Mouse (Mus musculus) forebrain, postnatal 0 days (tissue): ENCODE results near the gene Tnfrsf14. TPM values are rescaled to one million over a fixed set of nuclear protein-coding genes. Genes with fewer than 3 reads are reported as not detected.

Source experiments
- ATAC-seq: fragments of 200-750 bp; cut with Nextera tagmentation; 2 replicates; pipeline ENCODE4 v1.8.0; 2017; ENCODE audit warnings: mild to moderate bottlenecking, moderate library complexity
- DNase-seq: peaks from one replicate; pipeline ENCODE4 v3.0.0-alpha.2; 2015
- H3K27ac ChIP-seq: fragments of 300-500 bp; sonication (generic); 2 replicates; pipeline ENCODE4 v1.5.1; 2014; ENCODE audit warnings: low read depth, mild to moderate bottlenecking, antibody characterized with exemption, low read length, moderate library complexity, mixed read lengths
- H3K27me3 ChIP-seq: fragments of 300-500 bp; sonication (generic); 2 replicates; pipeline ENCODE4 v1.6.1; 2014; ENCODE audit warnings: mild to moderate bottlenecking, low read length, mixed read lengths; ENCODE audit not compliant: insufficient read depth
- H3K36me3 ChIP-seq: fragments of 300-500 bp; sonication (generic); 2 replicates; pipeline ENCODE4 v1.6.1; 2014; ENCODE audit warnings: mild to moderate bottlenecking, moderate library complexity; ENCODE audit not compliant: insufficient read depth
- H3K4me1 ChIP-seq: fragments of 300-500 bp; sonication (generic); 2 replicates; pipeline ENCODE4 v1.6.1; 2014; ENCODE audit warnings: antibody characterized with exemption; ENCODE audit not compliant: insufficient read depth
- H3K4me2 ChIP-seq: fragments of 300-500 bp; sonication (generic); 2 replicates; pipeline ENCODE4 v1.6.1; 2014; ENCODE audit warnings: low read depth, mild to moderate bottlenecking, moderate library complexity
- H3K4me3 ChIP-seq: fragments of 300-500 bp; sonication (generic); 2 replicates; pipeline ENCODE4 v1.5.1; 2014; ENCODE audit warnings: low read depth, low read length, mixed read lengths
- H3K9ac ChIP-seq: fragments of 300-500 bp; sonication (generic); 2 replicates; pipeline ENCODE4 v1.6.1; 2014; ENCODE audit warnings: mild to moderate bottlenecking
- H3K9me3 ChIP-seq: fragments of 300-500 bp; sonication (generic); 2 replicates; pipeline ENCODE4 v1.6.1; 2016; ENCODE audit warnings: low read length
- CTCF ChIP-seq: sonication (generic); IDR thresholded peaks from 2 replicates; pipeline ENCODE4 v1.5.1; 2016; ENCODE audit warnings: antibody characterized with exemption, control low read depth, low read depth
- WGBS: fragments of 180-500 bp; shearing (Covaris S2); extraction: QIAGEN DNeasy Blood & Tissue Kit; methylation state at CpG from one replicate; pipeline ENCODE4 v1.1.7; 2014; 5-methylcytosine and 5-hydroxymethylcytosine counted together
- polyA plus RNA-seq: library from polyadenylated mRNA; unstranded; fragments of >200 nt; fragmentation: Nextera tagmentation; extraction: Ambion mirVana; gene quantifications from 2 replicates; pipeline ENCODE4 v1.2.1, GENCODE M21; 2015
- total RNA-seq: library from RNA; depleted of rRNA; stranded (reverse); fragments of >200 nt; gene quantifications from 2 replicates; pipeline ENCODE4 v1.2.3, GENCODE M21; 2014

Tnfrsf14 gene
- total and polyA plus RNA-seq, 2 experiments from 2014 or later: not detected

DNA sequence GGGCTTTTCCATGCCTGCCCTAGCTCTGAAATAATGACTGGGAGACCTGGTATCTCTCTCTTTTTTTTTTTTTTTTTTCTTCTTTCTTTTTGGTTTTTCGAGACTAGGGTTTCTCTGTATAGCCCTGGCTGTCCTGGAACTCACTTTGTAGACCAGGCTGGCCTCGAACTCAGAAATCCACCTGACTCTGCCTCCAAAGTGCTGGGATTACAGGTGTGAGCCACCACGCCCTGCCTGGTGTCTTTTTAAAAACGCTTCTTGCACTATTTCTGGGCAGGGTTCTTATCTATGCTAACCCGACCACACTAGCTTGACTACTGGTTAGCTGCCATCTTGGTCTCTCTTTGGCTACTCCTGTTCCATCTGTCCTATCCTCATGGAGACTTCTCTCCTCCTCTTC, 19.9 kb downstream of the Tnfrsf14 start:
- no peak for ATAC-seq
- H3K27ac ChIP-seq: no peak overlapping the region
- no peaks in the 10 kb centered on the region for H3K27me3 ChIP-seq
- no peaks in the 10 kb centered on the region for H3K9me3 ChIP-seq
- no peak overlapping the region for H3K9ac ChIP-seq
- H3K36me3 ChIP-seq: no peaks in the 10 kb centered on the region
- no peak overlapping the region for H3K4me3 ChIP-seq
- TF ChIP-seq CTCF: no peak
- no peaks in the 10 kb centered on the region for H3K4me1 ChIP-seq
- DNase-seq: no peak
- WGBS: 91% methylated on average over 5 of the region's 5 CpGs
- H3K4me2 ChIP-seq: no peak overlapping the region

DNA sequence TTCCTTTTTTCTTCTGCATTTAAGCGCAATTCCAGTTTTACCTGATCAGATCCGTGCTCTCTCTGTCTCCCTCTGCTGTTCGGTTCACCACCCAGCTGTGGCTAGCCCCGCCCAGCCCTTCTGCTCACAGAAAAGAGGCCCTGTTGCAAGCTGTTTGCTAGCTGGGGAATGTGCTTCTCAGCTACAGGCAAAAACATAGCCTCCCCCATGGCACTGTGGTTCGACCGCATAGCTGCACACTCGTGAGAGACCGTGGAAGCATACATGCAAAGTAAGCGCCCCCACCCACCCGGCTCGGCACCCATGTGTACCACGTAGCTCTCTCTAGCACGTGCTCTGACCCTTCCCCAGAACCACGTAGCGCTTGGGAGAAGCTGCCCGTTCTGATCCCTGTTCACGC, 20.5 kb downstream of the Tnfrsf14 start:
- H3K27ac ChIP-seq: no peak overlapping the region

DNA sequence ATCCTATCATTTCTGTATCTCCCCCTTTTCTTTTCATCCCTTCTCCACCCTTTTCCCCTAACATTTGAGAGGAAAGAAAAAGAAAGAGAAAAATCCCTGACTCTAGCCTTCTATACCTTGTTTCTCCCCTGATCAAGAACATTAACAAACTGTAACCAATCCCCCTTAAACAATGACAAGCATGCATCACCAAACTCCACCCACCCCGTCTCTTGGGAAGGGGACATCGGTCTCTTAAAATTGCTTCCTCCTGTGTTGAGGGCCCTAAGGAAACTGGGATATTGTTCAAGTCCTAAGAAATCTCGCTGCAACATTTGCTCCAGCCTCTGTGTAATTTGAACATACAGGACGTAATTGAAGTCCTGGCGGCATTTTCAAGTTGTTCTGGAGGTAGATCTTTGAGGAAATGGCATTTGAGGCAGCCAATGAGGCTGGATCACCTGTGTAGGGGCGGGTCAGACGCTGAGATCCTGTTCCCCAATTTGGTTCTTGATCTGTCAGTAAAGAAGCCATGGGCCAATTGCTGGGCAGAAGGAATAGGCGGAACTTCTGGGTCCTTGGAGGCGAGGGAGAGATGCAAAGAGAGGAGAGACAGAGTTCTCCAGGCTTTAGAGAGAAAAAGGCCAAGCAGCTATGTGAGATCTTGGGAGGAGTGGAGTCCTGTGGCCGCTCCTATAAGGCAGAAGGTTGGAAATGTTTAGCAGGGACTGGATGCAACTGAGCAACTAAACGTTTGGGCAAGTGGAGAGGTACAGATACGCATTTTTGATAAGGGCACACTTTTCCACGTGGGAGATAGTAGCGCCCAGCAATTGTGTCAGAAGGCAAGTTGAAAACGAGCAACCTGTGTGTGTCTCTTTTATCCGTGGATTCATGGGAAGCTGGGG, 23.9 kb downstream of the Tnfrsf14 start:
- Histone ChIP-seq H3K36me3 (no peaks in the 10 kb centered on the region), H3K27ac (no peak overlapping the region), H3K4me3 (peak overlapping the region; percentile 35), H3K4me2 (peak overlapping the region; percentile 57), H3K27me3 (no peaks in the 10 kb centered on the region), H3K9ac (no peak overlapping the region), H3K4me1 (no peaks in the 10 kb centered on the region), H3K9me3 (no peaks in the 10 kb centered on the region)
- ATAC-seq: peak; percentile 98
- DNase-seq: peak; percentile 91
- no peak for TF ChIP-seq CTCF
- WGBS: 4% methylated on average over 16 of the region's 16 CpGs

More for the DNA sequence above, 20.5 kb downstream of the Tnfrsf14 start:
- H3K4me3 ChIP-seq: no peak overlapping the region
- no peak overlapping the region for H3K4me2 ChIP-seq
- no peak overlapping the region for H3K9ac ChIP-seq
- ATAC-seq (peak; percentile 75), DNase-seq (peak; percentile 82)
- H3K4me1 ChIP-seq: no peaks in the 10 kb centered on the region
- no peaks in the 10 kb centered on the region for H3K36me3 ChIP-seq
- TF ChIP-seq CTCF: peak; percentile 84
- H3K27me3 ChIP-seq: no peaks in the 10 kb centered on the region
- H3K9me3 ChIP-seq: no peaks in the 10 kb centered on the region
- 45% methylated on average over 17 of the region's 17 CpGs for WGBS

DNA sequence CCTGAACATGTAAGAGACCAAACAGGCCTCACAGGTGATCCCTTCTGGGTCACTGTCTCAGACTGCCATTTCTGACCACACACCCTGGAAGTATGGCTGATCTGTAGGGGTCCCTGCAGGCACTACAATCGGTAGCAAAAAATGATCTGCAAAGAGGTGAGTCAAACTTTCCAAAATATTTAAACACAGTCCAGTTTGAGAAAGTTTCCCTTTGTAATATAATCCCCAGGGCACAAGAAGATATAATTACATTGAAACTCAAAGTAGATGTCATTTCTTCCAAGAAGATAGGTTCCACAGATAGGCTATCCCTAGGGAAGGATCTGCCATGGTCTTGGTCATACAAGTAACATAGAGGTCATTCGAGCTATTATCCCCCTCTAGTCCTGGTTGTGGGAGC, 26.0 kb downstream of the Tnfrsf14 start:
- Histone ChIP-seq H3K27ac (no peak overlapping the region), H3K9me3 (no peaks in the 10 kb centered on the region), H3K4me1 (peaks cover 9% of the 10 kb centered on the region), H3K4me2 (no peak overlapping the region), H3K27me3 (no peaks in the 10 kb centered on the region), H3K4me3 (no peak overlapping the region), H3K36me3 (no peaks in the 10 kb centered on the region), H3K9ac (no peak overlapping the region)
- DNase-seq (no peak), ATAC-seq (no peak)
- no peak for TF ChIP-seq CTCF
- 89% methylated on average over 2 of the region's 2 CpGs for WGBS

DNA sequence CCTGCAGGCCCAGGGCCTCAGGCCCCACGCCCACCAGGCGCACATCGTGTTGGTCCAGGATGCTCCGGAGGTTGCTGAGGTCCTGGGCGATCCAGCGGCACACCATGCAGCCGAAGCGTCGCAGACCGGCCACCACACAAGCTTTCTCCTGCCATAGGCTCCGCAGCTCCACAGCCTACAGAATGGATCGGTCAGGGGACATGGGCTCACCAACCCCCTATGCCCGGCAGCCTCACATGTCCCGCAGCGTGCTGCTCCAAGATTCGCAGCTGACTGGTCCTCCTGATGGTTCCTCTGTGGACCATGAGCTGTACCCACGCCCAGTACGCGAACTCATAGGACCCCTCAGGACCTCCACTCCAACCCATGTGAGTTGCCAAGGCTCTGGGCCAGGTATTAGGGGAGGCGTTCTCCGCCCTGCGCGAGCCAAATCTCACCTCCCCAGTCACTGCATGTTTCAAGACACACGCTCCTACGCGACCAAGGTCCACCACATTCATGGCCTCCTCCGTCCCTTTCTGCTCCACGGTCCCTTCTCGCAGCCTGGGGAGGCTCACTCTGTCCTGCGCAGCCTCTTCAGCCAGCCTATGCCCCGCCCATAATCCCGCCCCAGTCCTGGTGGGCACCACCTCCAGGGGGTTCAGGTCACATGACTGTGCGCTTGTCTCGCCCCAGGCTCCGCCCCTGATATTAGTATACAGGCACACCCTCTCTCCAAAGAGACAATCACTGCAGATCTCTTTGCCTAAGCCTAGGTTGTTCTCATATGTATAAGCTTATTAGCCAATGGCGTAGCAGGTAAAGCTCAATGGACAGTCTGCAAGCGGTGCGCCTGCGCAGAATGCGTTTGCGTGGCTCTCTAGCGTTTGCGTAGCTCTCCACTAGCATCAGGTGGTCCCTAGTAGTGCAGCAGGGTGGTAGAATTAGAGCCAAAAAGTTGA, 29.6 kb downstream of the Tnfrsf14 start, which contains the start of gene Fam213b:
TSS of gene Fam213b (minus strand) at position 630 of the 941 bp plus-strand sequence.
- ATAC-seq: peak; percentile 96
- 3% methylated on average over 43 of the region's 43 CpGs for WGBS
- Histone ChIP-seq H3K9me3 (no peaks in the 10 kb centered on the region), H3K4me1 (peaks cover 14% of the 10 kb centered on the region), H3K27ac (peak within 1 kb of the TSS; percentile 73), H3K4me2 (peak within 1 kb of the TSS; percentile 95), H3K36me3 (no peaks in the 10 kb centered on the region), H3K4me3 (peak within 1 kb of the TSS; percentile 56), H3K9ac (peak within 1 kb of the TSS; percentile 67), H3K27me3 (no peaks in the 10 kb centered on the region)
- peak; percentile 93 for DNase-seq
- peak; percentile 43 for TF ChIP-seq CTCF

DNA sequence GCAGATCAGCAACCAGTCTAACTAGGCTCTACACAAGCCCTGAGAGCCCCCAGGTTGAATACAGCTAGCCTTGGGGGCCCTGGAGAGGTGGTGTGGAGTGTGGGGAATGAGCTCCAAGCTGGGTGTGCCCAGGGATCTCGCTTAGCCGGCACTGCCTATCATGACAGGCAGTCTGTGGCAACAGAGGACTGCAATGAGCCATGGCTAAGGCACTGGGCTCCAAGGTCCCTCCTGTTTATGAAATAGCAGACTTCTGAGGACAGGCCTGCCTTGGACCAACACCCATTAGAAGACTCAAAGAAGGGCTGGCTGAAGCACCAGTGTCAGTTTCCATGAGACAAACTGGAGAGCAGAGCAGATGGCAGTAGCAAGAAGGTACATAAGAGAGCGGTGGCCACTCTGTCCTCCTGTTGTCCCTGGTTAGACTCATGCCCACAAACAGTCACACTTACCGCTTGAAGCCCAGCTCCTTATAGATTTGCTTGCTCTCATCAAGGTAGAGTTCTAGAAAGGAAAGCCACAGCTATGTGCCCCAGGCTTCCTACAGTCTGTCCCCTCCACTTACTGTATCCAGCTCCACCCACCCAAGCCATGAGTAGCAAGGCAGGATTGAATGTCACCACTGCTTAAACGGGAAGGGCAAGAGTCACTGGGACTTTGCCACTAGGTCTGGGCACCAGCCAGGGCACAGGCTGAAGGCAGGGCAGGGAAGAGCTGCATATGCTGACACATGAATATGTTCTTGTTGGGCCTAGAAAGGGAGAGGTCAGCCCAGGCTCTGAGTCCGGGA, 30.5 kb downstream of the Tnfrsf14 start:
- ATAC-seq (no peak), DNase-seq (no peak)
- no peak for TF ChIP-seq CTCF
- peak overlapping the region; percentile 95 for H3K4me2 ChIP-seq
- H3K4me3 ChIP-seq: peak overlapping the region; percentile 56
- H3K27ac ChIP-seq: 0 out of 2 replicates have a peak overlapping the region, but pooled peaks have one; percentile 73
- H3K27me3 ChIP-seq: no peaks in the 10 kb centered on the region
- H3K9me3 ChIP-seq: no peaks in the 10 kb centered on the region
- WGBS: 72% methylated on average over 6 of the region's 6 CpGs
- no peaks in the 10 kb centered on the region for H3K36me3 ChIP-seq
- peaks cover 14% of the 10 kb centered on the region for H3K4me1 ChIP-seq
- H3K9ac ChIP-seq: peak overlapping the region; percentile 67
